Mouse (Mus musculus): ENCODE data around the gene Tspan1. TPM values are rescaled to one million over a fixed set of nuclear protein-coding genes. Genes with fewer than 3 reads are reported as not detected.

Tspan1 gene
- not detected in 2 replicates for polyA plus RNA-seq (2014; fragmentation: Nextera tagmentation; extraction: Ambion mirVana)

DNA sequence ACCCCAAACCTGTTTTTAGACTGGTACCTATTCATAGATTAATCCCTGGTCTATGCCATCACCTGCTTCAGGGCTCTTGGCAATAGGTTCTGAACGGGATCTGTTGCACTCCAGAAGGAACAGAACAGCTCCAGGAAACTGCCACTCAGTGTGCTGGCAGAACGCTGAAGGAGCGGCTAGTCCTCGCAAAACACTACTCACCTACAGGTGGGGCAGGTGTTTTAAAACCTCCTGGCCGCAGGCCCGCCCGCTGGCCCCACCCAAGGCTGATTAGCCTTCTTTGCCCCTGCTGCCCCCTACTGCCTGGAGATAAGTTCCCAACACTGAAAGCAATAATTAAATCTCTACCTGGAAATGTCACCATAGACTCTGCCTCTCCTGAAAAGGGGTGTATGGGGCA is at the start of gene Tspan1:
TSS of gene Tspan1 (minus strand) at position 198 of the 400 bp plus-strand sequence.
- Histone ChIP-seq H3K4me2 (no peak within 1 kb of the TSS), H3K9me3 (ENCODE audit: control insufficient read depth, low read length) (no peaks in the 10 kb centered on the region), H3K27me3 (ENCODE audit: control insufficient read depth, insufficient read depth, low read length) (no peaks in the 10 kb centered on the region), H3K27ac (ENCODE audit: low read depth, low read length) (no peak within 1 kb of the TSS), H3K4me1 (ENCODE audit: control insufficient read depth, insufficient read depth, low read length) (no peaks in the 10 kb centered on the region), H3K4me3 (ENCODE audit: low read depth, low read length) (no peak within 1 kb of the TSS), H3K36me3 (ENCODE audit: control insufficient read depth, insufficient read depth, low read length) (no peaks in the 10 kb centered on the region), H3K9ac (ENCODE audit: low read length) (no peak within 1 kb of the TSS)
- 31% methylated on average over 7 of the region's 7 CpGs for WGBS
- ATAC-seq (ENCODE audit: low FRiP score) (no peak), DNase-seq (ENCODE audit: low spot score, missing footprints) (no peak)

DNA sequence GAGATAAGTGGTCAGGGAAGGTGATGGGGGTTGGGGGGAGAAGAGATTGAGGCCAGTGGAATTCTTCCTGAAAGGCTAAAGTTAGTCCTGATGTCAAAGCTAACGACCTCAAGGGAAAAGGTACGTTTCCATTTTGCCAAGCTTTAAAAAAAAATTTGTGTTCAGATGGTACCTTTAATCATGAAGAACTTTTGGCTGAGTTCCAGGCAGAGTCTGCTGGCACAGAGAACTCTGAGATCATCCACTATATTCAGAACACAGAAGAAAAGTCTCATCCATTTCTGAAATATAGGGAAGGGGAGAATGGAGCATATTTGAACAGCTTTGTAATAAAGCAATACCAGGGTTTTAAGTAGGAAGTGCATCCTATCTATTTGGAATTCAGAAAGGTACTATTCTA is 49.6 kb upstream of the Tspan1 start:
- Histone ChIP-seq H3K4me2 (no peak overlapping the region), H3K36me3 (ENCODE audit: control insufficient read depth, insufficient read depth, low read length) (no peaks in the 10 kb centered on the region), H3K9ac (ENCODE audit: low read length) (no peak overlapping the region), H3K9me3 (ENCODE audit: control insufficient read depth, low read length) (no peaks in the 10 kb centered on the region), H3K4me3 (ENCODE audit: low read depth, low read length) (no peak overlapping the region), H3K4me1 (ENCODE audit: control insufficient read depth, insufficient read depth, low read length) (peaks cover 3% of the 10 kb centered on the region), H3K27ac (ENCODE audit: low read depth, low read length) (no peak overlapping the region), H3K27me3 (ENCODE audit: control insufficient read depth, insufficient read depth, low read length) (no peaks in the 10 kb centered on the region)
- ATAC-seq (ENCODE audit: low FRiP score): no peak
- 75% methylated on average over 2 of the region's 2 CpGs for WGBS
- DNase-seq (ENCODE audit: low spot score, missing footprints): no peak

DNA sequence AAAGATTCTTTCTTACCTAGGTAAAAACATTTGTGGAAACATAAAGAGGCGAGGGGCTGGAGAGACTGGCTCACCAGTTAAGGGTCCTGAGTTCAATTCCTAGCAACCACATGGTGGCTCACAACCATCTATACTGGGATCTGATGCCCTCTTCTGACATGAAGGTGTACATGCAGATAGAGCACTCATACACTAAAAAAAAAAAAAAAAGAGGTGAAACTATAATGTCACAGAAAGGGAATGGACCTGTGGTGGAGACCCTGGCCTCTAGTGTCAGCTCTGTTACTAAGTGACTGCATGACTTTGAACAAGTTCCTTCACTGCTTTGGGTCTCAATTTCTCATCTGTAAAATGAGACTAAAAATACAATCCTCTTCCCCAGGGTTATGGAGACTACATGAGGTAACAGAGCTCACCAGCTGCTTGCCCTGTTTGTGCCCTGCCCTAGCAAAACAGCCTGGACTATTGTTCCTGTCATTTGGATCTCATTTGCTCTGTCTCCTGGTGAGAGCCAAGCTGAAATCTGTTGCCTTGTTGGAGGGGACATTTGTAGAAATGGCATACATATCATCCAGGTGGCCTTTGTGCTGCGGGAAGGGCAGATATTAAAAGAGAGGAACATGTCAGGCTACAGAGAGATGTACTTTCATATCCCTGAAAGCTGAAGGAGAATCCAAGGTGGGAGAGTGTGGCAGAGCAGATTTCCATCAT is 48.6 kb upstream of the Tspan1 start:
- no peaks in the 10 kb centered on the region for H3K36me3 ChIP-seq (ENCODE audit: control insufficient read depth, insufficient read depth, low read length)
- no peak overlapping the region for H3K4me3 ChIP-seq (ENCODE audit: low read depth, low read length)
- no peaks in the 10 kb centered on the region for H3K27me3 ChIP-seq (ENCODE audit: control insufficient read depth, insufficient read depth, low read length)
- no peak overlapping the region for H3K9ac ChIP-seq (ENCODE audit: low read length)
- no peak overlapping the region for H3K27ac ChIP-seq (ENCODE audit: low read depth, low read length)
- H3K4me1 ChIP-seq (ENCODE audit: control insufficient read depth, insufficient read depth, low read length): peaks cover 3% of the 10 kb centered on the region
- no peaks in the 10 kb centered on the region for H3K9me3 ChIP-seq (ENCODE audit: control insufficient read depth, low read length)
- WGBS: 88% methylated on average over 2 of the region's 2 CpGs
- DNase-seq (ENCODE audit: low spot score, missing footprints): no peak
- ATAC-seq (ENCODE audit: low FRiP score): no peak
- no peak overlapping the region for H3K4me2 ChIP-seq

DNA sequence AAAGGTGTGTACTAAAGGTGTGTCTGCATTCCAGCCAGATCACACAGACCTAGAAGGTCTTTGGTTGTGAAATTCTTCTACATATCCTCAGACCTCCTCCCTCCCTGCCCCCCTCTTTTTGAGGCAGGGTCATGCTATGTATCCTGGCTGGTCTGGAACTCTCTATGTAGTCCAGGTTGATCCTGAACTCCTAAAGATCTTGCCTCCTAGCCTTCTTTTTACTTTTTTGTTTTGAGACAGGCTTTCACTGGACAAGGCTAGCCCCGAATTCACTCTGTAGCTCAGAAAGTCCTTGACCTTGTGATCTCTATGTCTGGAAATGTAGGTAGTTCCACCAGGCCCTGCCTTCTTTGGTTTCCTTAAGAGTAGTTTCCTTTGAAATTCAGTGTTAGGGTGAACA is 41.5 kb upstream of the Tspan1 start:
- H3K9me3 ChIP-seq (ENCODE audit: control insufficient read depth, low read length): no peaks in the 10 kb centered on the region
- DNase-seq (ENCODE audit: low spot score, missing footprints) (no peak), ATAC-seq (ENCODE audit: low FRiP score) (no peak)
- H3K27me3 ChIP-seq (ENCODE audit: control insufficient read depth, insufficient read depth, low read length): no peaks in the 10 kb centered on the region
- H3K36me3 ChIP-seq (ENCODE audit: control insufficient read depth, insufficient read depth, low read length): no peaks in the 10 kb centered on the region
- H3K4me2 ChIP-seq: no peak overlapping the region
- no peak overlapping the region for H3K9ac ChIP-seq (ENCODE audit: low read length)
- H3K4me3 ChIP-seq (ENCODE audit: low read depth, low read length): no peak overlapping the region
- no peak overlapping the region for H3K27ac ChIP-seq (ENCODE audit: low read depth, low read length)
- WGBS: 88% methylated on average over 1 of the region's 1 CpGs
- no peaks in the 10 kb centered on the region for H3K4me1 ChIP-seq (ENCODE audit: control insufficient read depth, insufficient read depth, low read length)

DNA sequence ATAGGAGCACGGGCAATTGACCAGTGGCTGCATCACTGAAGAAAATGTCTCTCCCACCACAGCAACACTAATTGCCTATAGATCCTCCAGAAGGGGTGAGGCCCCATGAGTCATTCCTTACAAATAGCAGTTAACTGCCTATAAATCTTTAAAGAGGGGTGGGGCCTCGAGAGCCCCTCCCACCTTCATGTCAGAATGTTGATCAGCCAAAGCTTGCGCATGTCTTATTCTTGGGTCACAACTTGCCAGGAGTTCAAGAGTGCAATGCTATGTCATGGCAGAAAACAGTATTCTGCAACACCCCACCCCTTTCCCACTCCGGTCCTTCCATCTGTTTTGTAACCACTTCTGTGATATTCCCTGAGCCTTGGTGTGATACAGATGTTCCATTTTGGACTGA is 39.1 kb upstream of the Tspan1 start:
- Histone ChIP-seq H3K9ac (ENCODE audit: low read length) (no peak overlapping the region), H3K27me3 (ENCODE audit: control insufficient read depth, insufficient read depth, low read length) (no peaks in the 10 kb centered on the region), H3K4me2 (no peak overlapping the region), H3K36me3 (ENCODE audit: control insufficient read depth, insufficient read depth, low read length) (no peaks in the 10 kb centered on the region), H3K4me1 (ENCODE audit: control insufficient read depth, insufficient read depth, low read length) (no peaks in the 10 kb centered on the region), H3K4me3 (ENCODE audit: low read depth, low read length) (no peak overlapping the region), H3K9me3 (ENCODE audit: control insufficient read depth, low read length) (no peaks in the 10 kb centered on the region), H3K27ac (ENCODE audit: low read depth, low read length) (no peak overlapping the region)
- no peak for ATAC-seq (ENCODE audit: low FRiP score)
- DNase-seq (ENCODE audit: low spot score, missing footprints): no peak
- WGBS: 93% methylated on average over 4 of the region's 4 CpGs

DNA sequence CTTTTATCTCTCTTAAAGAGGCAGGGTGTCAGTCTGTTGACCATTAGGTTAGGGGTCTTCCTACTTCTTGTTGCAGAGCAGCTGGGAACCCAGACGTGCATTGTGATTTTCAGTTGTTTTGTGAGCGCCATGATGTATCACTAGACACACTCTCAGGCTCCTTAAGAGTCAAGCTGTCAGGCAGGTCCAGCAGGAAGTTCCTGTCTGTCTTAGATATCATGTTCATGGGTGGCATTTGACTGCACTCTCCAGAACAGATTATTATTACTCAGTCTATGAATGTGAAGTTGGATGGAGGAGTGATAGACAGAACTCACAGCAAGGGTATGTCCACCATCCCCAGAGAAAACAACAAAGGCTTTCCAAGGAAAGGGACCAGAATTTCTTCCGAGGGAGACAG is 37.0 kb upstream of the Tspan1 start:
- Histone ChIP-seq H3K4me2 (no peak overlapping the region), H3K27me3 (ENCODE audit: control insufficient read depth, insufficient read depth, low read length) (no peaks in the 10 kb centered on the region), H3K27ac (ENCODE audit: low read depth, low read length) (no peak overlapping the region), H3K4me3 (ENCODE audit: low read depth, low read length) (no peak overlapping the region), H3K36me3 (ENCODE audit: control insufficient read depth, insufficient read depth, low read length) (no peaks in the 10 kb centered on the region), H3K9ac (ENCODE audit: low read length) (no peak overlapping the region), H3K9me3 (ENCODE audit: control insufficient read depth, low read length) (no peaks in the 10 kb centered on the region), H3K4me1 (ENCODE audit: control insufficient read depth, insufficient read depth, low read length) (no peaks in the 10 kb centered on the region)
- DNase-seq (ENCODE audit: low spot score, missing footprints) (no peak), ATAC-seq (ENCODE audit: low FRiP score) (no peak)
- 76% methylated on average over 3 of the region's 3 CpGs for WGBS

DNA sequence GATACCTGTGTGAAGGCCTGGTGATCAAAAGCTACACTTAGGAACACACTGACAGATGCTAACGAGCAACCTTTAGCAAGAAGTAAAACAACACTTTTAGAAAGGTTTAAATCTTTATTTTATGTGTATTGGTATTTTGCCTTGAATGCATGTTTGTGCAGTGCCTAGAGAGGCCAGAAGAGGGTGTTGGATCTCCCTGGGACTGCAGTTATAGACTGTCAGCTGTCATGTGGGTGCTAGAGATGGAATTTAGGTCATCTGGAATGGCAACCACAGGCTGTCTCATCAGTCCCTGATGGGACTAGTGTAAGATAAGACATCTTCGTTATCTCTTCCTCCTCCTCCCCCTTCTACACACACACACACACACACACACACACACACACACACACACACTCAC is 31.0 kb upstream of the Tspan1 start:
- H3K4me3 ChIP-seq (ENCODE audit: low read depth, low read length): no peak overlapping the region
- no peak overlapping the region for H3K4me2 ChIP-seq
- no peaks in the 10 kb centered on the region for H3K27me3 ChIP-seq (ENCODE audit: control insufficient read depth, insufficient read depth, low read length)
- H3K4me1 ChIP-seq (ENCODE audit: control insufficient read depth, insufficient read depth, low read length): no peaks in the 10 kb centered on the region
- no peak for ATAC-seq (ENCODE audit: low FRiP score)
- no peak overlapping the region for H3K27ac ChIP-seq (ENCODE audit: low read depth, low read length)
- no peak overlapping the region for H3K9ac ChIP-seq (ENCODE audit: low read length)
- H3K9me3 ChIP-seq (ENCODE audit: control insufficient read depth, low read length): no peaks in the 10 kb centered on the region
- 90% methylated on average over 2 of the region's 2 CpGs for WGBS
- no peak for DNase-seq (ENCODE audit: low spot score, missing footprints)
- H3K36me3 ChIP-seq (ENCODE audit: control insufficient read depth, insufficient read depth, low read length): no peaks in the 10 kb centered on the region

DNA sequence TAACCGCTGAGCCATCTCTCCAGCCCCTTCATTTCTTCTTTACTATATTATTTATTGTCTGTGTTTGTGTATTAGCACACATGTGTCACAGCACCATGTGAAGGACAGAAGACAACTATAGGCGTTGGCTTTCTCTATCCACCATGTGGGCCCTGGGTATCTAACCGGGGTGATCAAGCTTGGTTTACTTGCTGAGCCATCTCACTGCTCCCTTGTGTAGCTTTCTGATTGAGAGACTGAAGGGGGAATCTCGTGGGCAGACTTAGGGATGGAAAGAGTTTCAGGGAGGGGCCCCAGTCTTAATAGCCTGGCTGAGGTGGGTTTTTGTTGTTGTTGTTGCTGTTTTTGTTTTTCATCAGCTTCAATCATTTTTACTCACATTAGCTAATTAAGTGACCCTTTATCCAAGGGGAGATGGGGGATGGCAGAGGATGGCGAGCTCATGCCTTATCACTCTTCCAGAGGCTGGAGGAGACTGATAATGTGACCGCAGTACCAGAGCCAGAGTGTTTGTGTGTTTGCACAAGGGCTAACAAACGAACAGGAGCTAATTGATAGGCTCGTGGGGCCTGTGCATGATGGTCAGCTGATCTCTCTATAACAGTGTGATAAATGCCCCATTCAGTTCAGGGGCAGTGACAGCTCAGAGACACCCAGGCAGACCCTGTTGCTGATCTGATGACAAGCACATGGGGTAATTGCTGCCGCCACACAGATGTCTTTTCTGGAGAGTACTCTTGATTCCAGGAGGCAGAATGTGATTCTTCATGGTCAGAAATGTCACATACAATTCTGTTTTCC is 26.4 kb upstream of the Tspan1 start:
- H3K27me3 ChIP-seq (ENCODE audit: control insufficient read depth, insufficient read depth, low read length): no peaks in the 10 kb centered on the region
- no peak overlapping the region for H3K4me3 ChIP-seq (ENCODE audit: low read depth, low read length)
- H3K4me1 ChIP-seq (ENCODE audit: control insufficient read depth, insufficient read depth, low read length): no peaks in the 10 kb centered on the region
- no peaks in the 10 kb centered on the region for H3K36me3 ChIP-seq (ENCODE audit: control insufficient read depth, insufficient read depth, low read length)
- no peak overlapping the region for H3K27ac ChIP-seq (ENCODE audit: low read depth, low read length)
- no peaks in the 10 kb centered on the region for H3K9me3 ChIP-seq (ENCODE audit: control insufficient read depth, low read length)
- WGBS: 75% methylated on average over 9 of the region's 9 CpGs
- DNase-seq (ENCODE audit: low spot score, missing footprints) (no peak), ATAC-seq (ENCODE audit: low FRiP score) (no peak)
- no peak overlapping the region for H3K9ac ChIP-seq (ENCODE audit: low read length)
- H3K4me2 ChIP-seq: no peak overlapping the region

DNA sequence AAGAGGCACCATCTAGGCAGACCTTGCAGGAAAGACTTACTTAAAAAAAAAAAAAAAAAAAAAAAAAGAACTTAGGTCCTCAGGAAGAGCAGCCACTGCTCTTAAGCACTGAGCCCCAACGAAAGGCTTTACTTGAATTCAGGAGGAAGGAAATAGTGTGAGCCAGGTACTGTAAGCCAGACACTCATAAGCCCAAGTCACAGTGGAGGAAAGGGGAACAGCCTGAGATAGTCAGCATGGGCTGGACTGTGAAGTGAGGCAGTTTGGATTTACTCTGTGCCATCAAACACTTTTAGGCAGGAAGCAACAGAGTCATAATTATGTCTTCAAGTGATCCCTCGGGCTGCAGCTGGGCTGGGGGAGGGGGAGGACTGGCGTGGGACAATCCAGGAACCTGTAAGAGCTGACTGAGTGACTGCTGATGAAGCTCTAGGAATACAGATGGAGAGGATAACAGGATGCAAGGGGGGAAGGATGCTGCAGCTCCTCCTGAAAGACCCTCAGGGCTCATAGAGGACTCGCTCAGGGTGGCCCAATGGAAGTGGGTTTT is 25.0 kb upstream of the Tspan1 start:
- no peaks in the 10 kb centered on the region for H3K9me3 ChIP-seq (ENCODE audit: control insufficient read depth, low read length)
- 75% methylated on average over 4 of the region's 4 CpGs for WGBS
- no peak for ATAC-seq (ENCODE audit: low FRiP score)

More for the DNA sequence above, 25.0 kb upstream of the Tspan1 start:
- Histone ChIP-seq H3K4me1 (ENCODE audit: control insufficient read depth, insufficient read depth, low read length) (no peaks in the 10 kb centered on the region), H3K27ac (ENCODE audit: low read depth, low read length) (no peak overlapping the region), H3K9ac (ENCODE audit: low read length) (no peak overlapping the region), H3K36me3 (ENCODE audit: control insufficient read depth, insufficient read depth, low read length) (no peaks in the 10 kb centered on the region), H3K27me3 (ENCODE audit: control insufficient read depth, insufficient read depth, low read length) (no peaks in the 10 kb centered on the region), H3K4me3 (ENCODE audit: low read depth, low read length) (no peak overlapping the region), H3K4me2 (no peak overlapping the region)
- DNase-seq (ENCODE audit: low spot score, missing footprints): no peak

Measured in midbrain, embryonic 11.5 days (tissue).